Mouse (Mus musculus) bone marrow, adult 2 months (tissue): ENCODE results near the gene Klk11.

Experiments
- CTCF ChIP-seq: fragments of 200-500 bp; IDR thresholded peaks from 2 replicates; pipeline ENCODE4 v1.5.1; 2011; ENCODE audit warnings: low read length, control low read depth; ENCODE audit not compliant: control insufficient read depth, insufficient read depth
- POLR2A ChIP-seq: fragments of 200-500 bp; IDR thresholded peaks from 2 replicates; pipeline ENCODE4 v1.6.1; 2011; ENCODE audit warnings: low read depth, mild to moderate bottlenecking, control low read depth, low read length, borderline replicate concordance; ENCODE audit not compliant: control insufficient read depth

GRCm38 (mm10) chr7:43771916-43772315 is 2.5 kb upstream of the Klk11 start:
- TF ChIP-seq POLR2A (no peak), CTCF (no peak)
